Comparison of ENCODE assay signal across 17 mouse cellular contexts in genomic region chr16:5313261-5313660, GRCm38 (mm10).
"Had no signal": no experiment of that assay in that cellular context is flagged by ENCODE, and none has a peak within 500 bp of the region (broad histone marks: within the 10 kb centered on the region; RNA-seq: fewer than 3 reads in every experiment).

No protein-coding gene starts in this region.

- H3K9ac ChIP-seq: neural tube, embryonic 12.5 days; neural tube, embryonic 13.5 days; neural tube, embryonic 15.5 days; stomach, embryonic 15.5 days had no signal

- H3K4me2 ChIP-seq: neural tube, embryonic 12.5 days; neural tube, embryonic 13.5 days; neural tube, embryonic 15.5 days; stomach, embryonic 15.5 days had no signal

- H3K4me3 ChIP-seq: neural tube, embryonic 12.5 days; neural tube, embryonic 13.5 days; neural tube, embryonic 15.5 days; stomach, embryonic 15.5 days had no signal

- H3K4me1 ChIP-seq: neural tube, embryonic 12.5 days; neural tube, embryonic 13.5 days; neural tube, embryonic 15.5 days; stomach, embryonic 15.5 days had no signal

- H3K9me3 ChIP-seq: neural tube, embryonic 12.5 days; neural tube, embryonic 13.5 days; neural tube, embryonic 15.5 days; stomach, embryonic 15.5 days had no signal

- H3K27ac ChIP-seq: neural tube, embryonic 12.5 days; neural tube, embryonic 13.5 days; neural tube, embryonic 15.5 days; stomach, embryonic 15.5 days; stomach, postnatal 0 days had no signal

- H3K27me3 ChIP-seq: neural tube, embryonic 12.5 days; neural tube, embryonic 13.5 days; neural tube, embryonic 15.5 days; stomach, embryonic 15.5 days had no signal

- H3K36me3 ChIP-seq: neural tube, embryonic 12.5 days; neural tube, embryonic 13.5 days; neural tube, embryonic 15.5 days; stomach, embryonic 15.5 days had no signal

- DNase-seq: retina, postnatal 1 day; right cerebral cortex, adult 18-20 months; right cerebral cortex, postnatal 14 days; right cerebral cortex, postnatal 25 days; right cerebral cortex, postnatal 4 days; spleen, adult 18-20 months; thymus, adult 18-20 months; thymus, adult 2 months; thymus, postnatal 14 days; thymus, postnatal 25 days; thymus, postnatal 36 days; thymus, postnatal 4 days had no signal
